Mouse (Mus musculus) embryonic fibroblast, embryonic 13.5 days (primary cell): ENCODE measurements at regions not wholly inside any gene's neighbourhood (a gene's known extent, or its start where the extent isn't known, plus 50 kb on each side); places are given as distances from the start of the nearest gene placed in this dataset.

Source experiments
- H3K27ac ChIP-seq: 2 replicates; pipeline ENCODE4 v1.5.1; 2012; ENCODE audit warnings: low read length, control low read depth, inconsistent platforms; ENCODE audit not compliant: insufficient read depth
- H3K4me1 ChIP-seq: 2 replicates; pipeline ENCODE4 v1.6.1; 2011; ENCODE audit warnings: low read length; ENCODE audit not compliant: control insufficient read depth, insufficient read depth
- H3K4me3 ChIP-seq: 2 replicates; pipeline ENCODE4 v1.5.1; 2011; ENCODE audit warnings: mild to moderate bottlenecking, control low read depth, low read length; ENCODE audit not compliant: insufficient read depth
- CTCF ChIP-seq: IDR thresholded peaks from 2 replicates; pipeline ENCODE4 v1.5.1; 2011; ENCODE audit warnings: mild to moderate bottlenecking, control low read depth, low read length, moderate library complexity, borderline replicate concordance; ENCODE audit not compliant: insufficient read depth
- POLR2A ChIP-seq: IDR thresholded peaks from 2 replicates; pipeline ENCODE4 v1.6.1; 2011; ENCODE audit warnings: low read depth, mild to moderate bottlenecking, control low read depth, low read length, moderate library complexity

GRCm38 (mm10) chr7:82921722-82922121, 54.6 kb downstream of the Mex3b start:
- Histone ChIP-seq H3K27ac (no peak overlapping the region), H3K4me1 (peaks cover 7% of the 10 kb centered on the region), H3K4me3 (no peak overlapping the region)
- no peak for TF ChIP-seq CTCF
- no peak for TF ChIP-seq POLR2A

- H3K4me1 ChIP-seq: peaks cover 7% of the 10 kb centered on the region
- peak overlapping the region; percentile 56 for H3K27ac ChIP-seq
- no peak overlapping the region for H3K4me3 ChIP-seq
- TF ChIP-seq POLR2A: no peak
- no peak for TF ChIP-seq CTCF
Observed at GRCm38 (mm10) chr7:82923220-82924071, 56.3 kb downstream of the Mex3b start.

- H3K4me3 ChIP-seq: no peak overlapping the region
- peak overlapping the region; percentile 56 for H3K27ac ChIP-seq
- no peak for TF ChIP-seq POLR2A
- peaks cover 7% of the 10 kb centered on the region for H3K4me1 ChIP-seq
Observed at GRCm38 (mm10) chr7:82924092-82924491, 57.0 kb downstream of the Mex3b start.

- H3K4me3 ChIP-seq: no peak overlapping the region
- no peaks in the 10 kb centered on the region for H3K4me1 ChIP-seq
- H3K27ac ChIP-seq: no peak overlapping the region
- no peak for TF ChIP-seq CTCF
- TF ChIP-seq POLR2A: no peak
Observed at GRCm38 (mm10) chr7:82938311-82938710, 71.2 kb downstream of the Mex3b start.

- Histone ChIP-seq H3K4me3 (no peak overlapping the region), H3K4me1 (no peaks in the 10 kb centered on the region), H3K27ac (no peak overlapping the region)
- TF ChIP-seq CTCF: no peak
- TF ChIP-seq POLR2A: no peak
Observed at GRCm38 (mm10) chr7:82939536-82939935, 72.4 kb downstream of the Mex3b start.

- no peak for TF ChIP-seq CTCF
- TF ChIP-seq POLR2A: no peak
- no peaks in the 10 kb centered on the region for H3K4me1 ChIP-seq
- H3K4me3 ChIP-seq: no peak overlapping the region
Observed at GRCm38 (mm10) chr7:82943376-82943775, 76.2 kb downstream of the Mex3b start.

GRCm38 (mm10) chr7:82943797-82944196, 76.7 kb downstream of the Mex3b start:
- TF ChIP-seq CTCF: no peak
- no peak for TF ChIP-seq POLR2A
- no peaks in the 10 kb centered on the region for H3K4me1 ChIP-seq

More at GRCm38 (mm10) chr7:82943376-82943775, 76.2 kb downstream of the Mex3b start:
- no peak overlapping the region for H3K27ac ChIP-seq

GRCm38 (mm10) chr7:82949372-82949771, 82.2 kb downstream of the Mex3b start:
- peaks cover 9% of the 10 kb centered on the region for H3K4me1 ChIP-seq
- H3K4me3 ChIP-seq: no peak overlapping the region
- H3K27ac ChIP-seq: peak overlapping the region; percentile 12; the same call in 1 of the 2 replicates
- TF ChIP-seq POLR2A: no peak
- TF ChIP-seq CTCF: no peak

More at GRCm38 (mm10) chr7:82943797-82944196, 76.7 kb downstream of the Mex3b start:
- no peak overlapping the region for H3K4me3 ChIP-seq
- no peak overlapping the region for H3K27ac ChIP-seq

GRCm38 (mm10) chr7:82957208-82957977, 90.3 kb downstream of the Mex3b start:
- H3K4me1 ChIP-seq: peaks cover 3% of the 10 kb centered on the region; the same call in 1 of the 2 replicates
- no peak overlapping the region for H3K27ac ChIP-seq
- no peak overlapping the region for H3K4me3 ChIP-seq
- TF ChIP-seq POLR2A (no peak), CTCF (no peak)

- H3K27ac ChIP-seq: peak overlapping the region; percentile 100
- TF ChIP-seq POLR2A: no peak
- TF ChIP-seq CTCF: no peak
Observed at GRCm38 (mm10) chr7:82970599-82970998, 103.5 kb downstream of the Mex3b start.

More at GRCm38 (mm10) chr7:82970599-82970998, 103.5 kb downstream of the Mex3b start:
- peaks cover 17% of the 10 kb centered on the region for H3K4me1 ChIP-seq
- H3K4me3 ChIP-seq: no peak overlapping the region
